Mouse (Mus musculus) limb, embryonic 14.5 days (tissue): ENCODE data around the gene Spc24. TPM values are rescaled to one million over a fixed set of nuclear protein-coding genes. Genes with fewer than 3 reads are reported as not detected.

Experiments
- ATAC-seq: fragments of 200-750 bp; cut with Nextera tagmentation; 2 replicates; pipeline ENCODE4 v1.8.0; 2017; ENCODE audit warnings: low read depth, moderate number of reproducible peaks, moderate TSS enrichment; ENCODE audit not compliant: low FRiP score
- DNase-seq: peaks from one replicate; pipeline ENCODE4 v3.0.0-alpha.2; 2015; ENCODE audit warnings: low spot score
- H3K27ac ChIP-seq: fragments of 300-500 bp; sonication (generic); replicated peaks from 2 replicates; pipeline ENCODE4 v1.5.1; 2014; ENCODE audit warnings: low read depth, mild to moderate bottlenecking, low read length, moderate library complexity, mixed read lengths
- H3K27me3 ChIP-seq: fragments of 300-500 bp; sonication (generic); 2 replicates; pipeline ENCODE4 v1.6.1; 2014; ENCODE audit warnings: low read length, mixed read lengths; ENCODE audit not compliant: control insufficient read depth, insufficient read depth
- H3K36me3 ChIP-seq: fragments of 300-500 bp; sonication (generic); 2 replicates; pipeline ENCODE4 v1.6.1; 2014; ENCODE audit warnings: mild to moderate bottlenecking, low read length, moderate library complexity, mixed read lengths; ENCODE audit not compliant: control insufficient read depth, insufficient read depth
- H3K4me1 ChIP-seq: fragments of 300-500 bp; sonication (generic); 2 replicates; pipeline ENCODE4 v1.6.1; 2014; ENCODE audit warnings: antibody characterized with exemption, low read length, mixed read lengths; ENCODE audit not compliant: control insufficient read depth, insufficient read depth
- H3K4me2 ChIP-seq: fragments of 300-500 bp; sonication (generic); replicated peaks from 2 replicates; pipeline ENCODE4 v1.6.1; 2014; ENCODE audit warnings: low read depth, mild to moderate bottlenecking, low read length, moderate library complexity; ENCODE audit not compliant: severe bottlenecking
- H3K4me3 ChIP-seq: fragments of 300-500 bp; sonication (generic); replicated peaks from 2 replicates; pipeline ENCODE4 v1.5.1; 2014; ENCODE audit warnings: low read length
- H3K9ac ChIP-seq: fragments of 300-500 bp; sonication (generic); 2 replicates; pipeline ENCODE4 v1.6.1; 2014; ENCODE audit warnings: mild to moderate bottlenecking, low read depth, low read length, moderate library complexity; ENCODE audit not compliant: severe bottlenecking
- H3K9me3 ChIP-seq: fragments of 300-500 bp; sonication (generic); 2 replicates; pipeline ENCODE4 v1.6.1; 2016; ENCODE audit warnings: low read length; ENCODE audit not compliant: control insufficient read depth
- POLR2A ChIP-seq: fragments of 200-500 bp; IDR thresholded peaks from 2 replicates; pipeline ENCODE4 v1.8.0; 2012; ENCODE audit warnings: inconsistent platforms, mild to moderate bottlenecking, moderate library complexity, borderline replicate concordance; ENCODE audit not compliant: insufficient read depth, insufficient read length; ENCODE audit errors: extremely low read depth
- WGBS: fragments of 180-500 bp; shearing (Covaris S2); extraction: QIAGEN DNeasy Blood & Tissue Kit; methylation state at CpG from one replicate; pipeline ENCODE4 v1.1.7; 2014; 5-methylcytosine and 5-hydroxymethylcytosine counted together
- polyA plus RNA-seq, 2 experiments: library from polyadenylated mRNA; depleted of rRNA in 1 of 2; stranded (reverse) in 1 of 2; unstranded in 1 of 2; fragments of >200 nt; fragmentation: Nextera tagmentation in 1 of 2; extraction: Ambion mirVana in 1 of 2; gene quantifications; 2 replicates each; pipeline versions ENCODE4 v1.2.1 to v1.2.3; 2012 to 2014

Gene Spc24
- polyA plus RNA-seq, 2 experiments, result 68.8 to 84.3 TPM

GRCm38 (mm10) chr9:21748033-21748432 is 12.1 kb downstream of the Spc24 start:
- ATAC-seq (no peak), DNase-seq (no peak)
- H3K4me2 ChIP-seq, result no peak overlapping the region
- no peak for TF ChIP-seq POLR2A
- H3K36me3 ChIP-seq, result peaks cover 68% of the 10 kb centered on the region
- H3K27me3 ChIP-seq, result no peaks in the 10 kb centered on the region
- no peaks in the 10 kb centered on the region; the same call in 1 of the 2 replicates for H3K4me1 ChIP-seq
- no peak overlapping the region for H3K27ac ChIP-seq
- WGBS, result 58% methylated on average over 7 of the region's 7 CpGs
- no peaks in the 10 kb centered on the region for H3K9me3 ChIP-seq
- H3K9ac ChIP-seq, result no peak overlapping the region
- H3K4me3 ChIP-seq, result no peak overlapping the region

GRCm38 (mm10) chr9:21747238-21747774 is 12.8 kb downstream of the Spc24 start:
- WGBS, result 88% methylated on average over 3 of the region's 3 CpGs

GRCm38 (mm10) chr9:21741514-21741913 is 18.6 kb downstream of the Spc24 start:
- Histone ChIP-seq H3K4me2 (no peak overlapping the region), H3K9me3 (no peaks in the 10 kb centered on the region), H3K4me3 (no peak overlapping the region), H3K27ac (no peak overlapping the region), H3K4me1 (no peaks in the 10 kb centered on the region), H3K36me3 (peaks cover 91% of the 10 kb centered on the region), H3K9ac (no peak overlapping the region), H3K27me3 (no peaks in the 10 kb centered on the region)
- ATAC-seq, result no peak
- 92% methylated on average over 11 of the region's 11 CpGs for WGBS
- DNase-seq, result no peak
- no peak for TF ChIP-seq POLR2A

More at GRCm38 (mm10) chr9:21747238-21747774, 12.8 kb downstream of the Spc24 start:
- TF ChIP-seq POLR2A, result no peak
- Histone ChIP-seq H3K4me1 (no peaks in the 10 kb centered on the region), H3K9ac (no peak overlapping the region), H3K27ac (no peak overlapping the region), H3K36me3 (peaks cover 75% of the 10 kb centered on the region), H3K9me3 (no peaks in the 10 kb centered on the region), H3K4me3 (no peak overlapping the region), H3K4me2 (no peak overlapping the region), H3K27me3 (no peaks in the 10 kb centered on the region)
- ATAC-seq (no peak), DNase-seq (no peak)

- H3K4me3 ChIP-seq, result no peak overlapping the region
- no peak for TF ChIP-seq POLR2A
- DNase-seq (no peak), ATAC-seq (no peak)
- H3K27ac ChIP-seq, result no peak overlapping the region
- no peaks in the 10 kb centered on the region for H3K9me3 ChIP-seq
- 96% methylated on average over 14 of the region's 14 CpGs for WGBS
- no peaks in the 10 kb centered on the region for H3K27me3 ChIP-seq
- no peak overlapping the region for H3K9ac ChIP-seq
- H3K4me2 ChIP-seq, result no peak overlapping the region
- H3K4me1 ChIP-seq, result no peaks in the 10 kb centered on the region
- peaks cover 91% of the 10 kb centered on the region for H3K36me3 ChIP-seq
Observed at GRCm38 (mm10) chr9:21740427-21740826, 19.7 kb downstream of the Spc24 start.

GRCm38 (mm10) chr9:21738776-21739175 is 21.3 kb downstream of the Spc24 start:
- Histone ChIP-seq H3K4me1 (no peaks in the 10 kb centered on the region), H3K27me3 (no peaks in the 10 kb centered on the region), H3K4me3 (no peak overlapping the region), H3K27ac (no peak overlapping the region), H3K9me3 (no peaks in the 10 kb centered on the region), H3K36me3 (peaks cover 90% of the 10 kb centered on the region), H3K4me2 (no peak overlapping the region), H3K9ac (no peak overlapping the region)
- ATAC-seq, result no peak
- no peak for DNase-seq
- 92% methylated on average over 6 of the region's 7 CpGs for WGBS
- no peak for TF ChIP-seq POLR2A
